Mouse (Mus musculus) heart, adult 18-20 months (tissue): Measurements from ENCODE around the gene Taok1. TPM values are rescaled to one million over a fixed set of nuclear protein-coding genes. Genes with fewer than 3 reads are reported as not detected.

Source experiments
- DNase-seq, 2 experiments: peaks; one replicate each; pipeline ENCODE4 v3.0.0; 2021 to 2022; ENCODE audit warnings: mixed read lengths in 1 of 2
- total RNA-seq, 2 experiments: library from RNA; stranded (reverse); gene quantifications; 2 replicates each; pipeline ENCODE4 v1.2.3; 2021

Gene Taok1
- total RNA-seq, 2 experiments from 2014 or later = 53.3 to 54.0 TPM

DNA sequence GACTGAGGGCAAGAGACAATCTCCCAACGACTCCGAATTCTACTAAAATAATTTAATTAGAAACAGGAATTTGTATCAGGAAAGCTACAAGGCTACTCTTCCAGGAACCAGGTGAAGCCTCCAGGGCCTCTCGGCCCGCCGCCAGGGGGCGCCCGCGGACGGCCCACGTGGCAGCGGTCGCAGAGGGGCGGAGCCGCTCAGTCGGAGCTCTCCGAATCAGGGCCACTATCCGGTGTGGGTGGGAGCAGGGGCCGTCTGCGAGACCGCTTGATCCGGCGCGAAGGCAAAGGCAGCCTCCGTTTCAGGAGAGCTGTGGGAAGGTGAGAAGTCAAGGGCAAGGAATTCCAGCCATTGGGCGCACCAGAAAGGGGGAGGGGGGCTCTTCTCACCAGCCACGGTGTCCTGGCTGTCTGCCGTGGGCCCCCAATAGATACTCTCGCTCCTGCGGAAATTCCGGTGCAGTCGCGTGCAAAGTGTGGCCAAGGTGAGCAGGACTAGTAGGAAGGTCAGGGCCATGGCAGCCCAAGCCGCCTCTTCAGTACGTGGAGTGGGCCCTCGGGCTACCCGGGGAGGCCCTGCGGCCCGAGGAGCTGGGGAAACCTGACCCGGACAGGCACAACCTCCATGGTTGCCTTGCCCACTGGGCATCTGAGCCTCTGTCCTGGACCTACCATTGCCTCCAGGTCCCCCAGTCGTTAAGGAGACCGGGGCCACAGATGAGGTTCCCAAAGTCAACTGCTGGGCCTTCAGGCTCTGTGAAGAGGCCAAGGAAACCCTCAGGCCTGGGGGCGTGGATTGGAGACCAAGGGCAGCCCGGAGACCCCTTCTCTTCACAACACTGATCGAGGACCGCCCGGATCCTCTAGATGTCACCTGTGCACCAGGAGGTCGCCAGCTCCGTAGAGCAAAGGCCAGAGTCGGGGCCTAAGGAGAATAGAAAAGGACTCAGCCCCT is 99.3 kb downstream of the Taok1 start:
- DNase-seq = peak; percentile 89

DNA sequence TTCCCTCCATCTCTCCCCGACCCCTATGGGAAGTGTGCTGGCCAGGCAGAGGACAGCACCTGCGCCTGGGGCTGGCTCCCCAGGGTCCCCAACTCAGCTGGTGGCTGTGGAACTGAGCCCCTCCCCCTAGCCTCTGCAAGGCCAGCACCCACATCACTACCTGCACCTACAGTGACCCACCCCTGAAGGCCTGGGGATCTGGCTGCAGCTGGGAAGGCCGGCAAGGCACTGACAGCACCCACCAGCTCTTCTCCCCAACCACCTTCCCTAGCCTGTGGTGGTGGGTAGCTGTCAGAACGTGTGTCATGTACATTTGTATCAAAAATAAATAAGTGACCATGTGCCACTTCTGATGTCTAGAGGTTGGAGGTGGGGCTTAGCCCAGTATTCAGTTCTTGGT is 100.2 kb downstream of the Taok1 start:
- DNase-seq = no peak

- no peak for DNase-seq
Measured at GRCm38 (mm10) chr11:77506941-77507340, 100.7 kb downstream of the Taok1 start.

- no peak for DNase-seq
Measured at GRCm38 (mm10) chr11:77506273-77506672, 101.3 kb downstream of the Taok1 start.

DNA sequence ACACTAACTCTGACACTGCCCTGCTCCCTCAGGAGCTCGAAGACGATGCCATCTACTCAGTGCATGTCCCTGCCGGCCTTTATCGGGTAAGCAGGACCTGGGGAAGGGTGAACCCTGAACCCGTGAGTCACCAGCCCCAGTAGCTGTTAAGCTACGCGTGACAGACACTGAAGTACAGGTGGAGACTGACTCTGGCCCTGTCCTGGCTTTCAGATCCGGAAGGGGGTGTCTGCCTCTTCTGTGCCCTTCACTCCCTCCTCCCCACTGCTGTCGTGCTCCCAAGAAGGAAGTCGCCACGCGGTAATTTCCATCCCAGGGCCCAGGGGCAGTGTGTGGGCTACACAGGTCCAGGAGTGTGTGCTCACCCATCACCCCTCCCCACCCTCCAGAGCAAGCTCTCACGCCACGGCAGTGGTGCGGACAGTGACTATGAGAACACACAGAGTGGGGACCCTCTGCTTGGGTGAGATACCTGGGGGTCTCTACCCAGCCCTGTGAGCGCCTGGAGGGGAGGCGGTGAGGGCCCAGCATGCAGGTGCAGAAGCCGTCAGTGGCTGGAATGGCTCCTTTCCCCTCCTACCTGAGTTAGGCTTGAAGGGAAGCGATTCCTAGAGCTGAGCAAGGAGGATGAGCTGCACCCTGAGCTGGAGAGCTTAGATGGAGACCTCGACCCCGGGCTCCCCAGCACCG is 102.2 kb downstream of the Taok1 start:
- no peak for DNase-seq

DNA sequence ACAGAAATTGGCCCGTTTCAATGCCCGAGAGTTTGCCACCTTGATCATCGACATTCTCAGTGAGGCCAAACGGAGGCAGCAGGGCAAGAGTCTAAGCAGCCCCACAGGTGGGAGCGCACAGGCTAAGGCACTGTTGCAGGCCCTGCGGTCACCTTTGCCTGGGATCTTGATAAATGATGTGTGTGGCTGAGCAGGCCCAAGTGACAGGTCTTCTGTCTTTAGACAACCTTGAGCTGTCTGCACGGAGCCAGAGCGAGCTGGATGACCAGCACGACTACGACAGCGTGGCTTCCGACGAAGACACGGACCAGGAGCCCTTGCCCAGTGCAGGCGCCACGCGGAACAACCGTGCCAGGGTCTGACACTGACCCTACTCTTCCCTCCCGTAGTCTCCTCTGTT is 103.2 kb downstream of the Taok1 start:
- no peak for DNase-seq

- peak; percentile 50 to 67 for DNase-seq
Measured at GRCm38 (mm10) chr11:77503511-77503910, 104.1 kb downstream of the Taok1 start.

GRCm38 (mm10) chr11:77502481-77502880 is 105.1 kb downstream of the Taok1 start:
- no peak for DNase-seq

DNA sequence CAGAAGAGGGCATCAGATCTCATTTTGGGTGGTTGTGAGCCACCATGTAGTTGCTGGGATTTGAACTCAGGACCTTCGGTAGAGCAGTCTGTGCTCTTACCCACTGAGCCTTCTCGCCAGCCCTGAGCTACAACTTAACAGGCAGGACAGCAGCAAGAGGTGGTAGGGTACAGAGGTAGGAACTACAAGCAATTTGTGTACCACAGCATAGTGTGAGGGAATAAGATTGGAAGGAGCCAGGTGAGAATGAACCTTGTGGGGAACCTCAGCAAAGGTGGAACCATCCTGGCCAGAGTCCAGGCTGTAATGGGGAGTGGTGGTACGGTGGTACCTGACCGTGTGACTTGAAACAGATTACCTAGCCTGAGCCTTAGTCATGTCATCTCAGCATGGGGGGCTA is 105.6 kb downstream of the Taok1 start:
- no peak for DNase-seq

- peak; percentile 80 to 88 for DNase-seq
Measured at GRCm38 (mm10) chr11:77501392-77501791, 106.2 kb downstream of the Taok1 start.

DNA sequence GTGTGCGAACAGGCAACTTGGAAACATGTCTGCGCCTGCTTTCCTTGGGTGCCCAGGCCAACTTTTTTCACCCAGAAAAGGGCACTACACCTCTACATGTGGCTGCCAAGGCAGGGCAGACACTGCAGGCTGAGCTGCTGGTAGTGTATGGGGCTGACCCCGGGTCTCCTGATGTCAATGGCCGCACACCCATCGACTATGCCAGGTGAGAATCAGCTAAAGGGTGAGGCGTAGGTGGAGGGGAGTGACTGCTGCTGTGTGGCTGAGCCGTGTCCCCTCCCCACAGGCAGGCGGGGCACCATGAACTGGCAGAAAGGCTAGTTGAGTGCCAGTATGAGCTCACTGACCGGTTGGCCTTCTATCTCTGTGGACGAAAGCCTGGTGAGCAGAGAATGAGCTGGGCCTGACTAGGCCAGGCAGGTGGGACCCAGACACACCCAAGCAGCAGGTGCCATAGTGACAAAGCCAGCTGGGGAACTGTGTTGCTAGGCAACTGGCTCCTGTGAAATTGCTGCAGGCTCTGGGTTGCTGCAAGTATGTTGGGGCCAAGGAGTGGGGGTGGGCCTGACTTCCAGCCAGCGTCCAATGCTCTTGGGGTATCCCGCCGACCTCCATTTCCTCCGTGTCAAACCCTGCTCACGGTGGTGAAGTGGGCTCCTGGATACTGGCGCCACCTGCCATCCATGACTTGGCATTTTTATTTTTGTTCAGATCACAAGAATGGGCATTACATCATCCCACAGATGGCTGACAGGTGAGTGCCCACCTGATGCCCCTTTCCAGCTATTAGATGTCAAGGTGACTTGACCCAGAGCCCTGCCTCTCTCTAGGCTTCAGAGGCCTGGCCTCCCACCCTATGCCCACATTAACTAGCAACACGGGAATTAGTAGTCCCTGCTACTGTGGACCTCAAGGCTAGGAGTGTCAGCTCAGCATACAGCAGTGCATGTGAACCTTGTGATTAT is 107.0 kb downstream of the Taok1 start:
- DNase-seq = no peak

- DNase-seq = no peak
Measured at GRCm38 (mm10) chr11:77499354-77499753, 108.3 kb downstream of the Taok1 start.

DNA sequence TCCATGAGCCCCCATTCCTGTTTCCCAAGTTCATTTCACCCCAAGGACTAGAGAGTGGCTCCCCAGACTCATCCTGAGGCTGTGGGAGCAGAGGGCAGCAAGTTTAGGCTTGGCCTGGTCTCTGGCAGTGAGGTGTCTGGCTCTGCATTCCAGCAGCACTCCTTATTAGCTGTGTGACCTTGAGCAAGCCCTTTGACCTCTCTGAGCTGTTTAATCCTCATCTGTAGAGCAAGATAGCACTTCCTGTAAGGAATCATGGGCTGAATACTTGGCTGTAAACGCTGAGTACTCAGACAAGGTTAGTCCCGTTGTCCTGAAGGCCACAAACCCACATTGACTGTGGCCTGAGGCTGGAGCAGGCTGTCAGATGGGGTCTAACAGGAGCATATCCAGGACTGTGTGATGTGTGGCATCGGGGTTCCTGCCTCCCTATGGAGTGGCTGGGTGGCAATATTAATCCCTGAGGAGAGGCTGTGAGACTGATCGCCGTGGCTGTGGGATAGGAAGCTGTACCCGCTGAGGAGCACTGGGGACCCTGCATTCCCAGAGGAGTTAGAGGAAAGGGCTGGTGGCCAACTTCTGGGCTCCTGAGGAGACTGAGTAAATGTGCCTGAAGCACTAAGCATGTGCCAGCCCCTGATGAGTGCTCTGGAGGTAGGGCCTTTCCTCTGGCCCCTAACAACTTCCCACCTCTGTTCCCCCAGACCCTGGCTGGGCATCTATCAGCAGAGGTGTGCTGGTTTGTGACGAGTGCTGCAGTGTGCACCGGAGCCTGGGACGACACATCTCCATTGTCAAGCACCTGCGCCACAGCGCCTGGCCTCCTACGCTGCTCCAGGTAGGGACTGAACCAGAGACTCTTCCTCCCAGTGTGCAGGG is 109.1 kb downstream of the Taok1 start:
- DNase-seq = no peak

DNA sequence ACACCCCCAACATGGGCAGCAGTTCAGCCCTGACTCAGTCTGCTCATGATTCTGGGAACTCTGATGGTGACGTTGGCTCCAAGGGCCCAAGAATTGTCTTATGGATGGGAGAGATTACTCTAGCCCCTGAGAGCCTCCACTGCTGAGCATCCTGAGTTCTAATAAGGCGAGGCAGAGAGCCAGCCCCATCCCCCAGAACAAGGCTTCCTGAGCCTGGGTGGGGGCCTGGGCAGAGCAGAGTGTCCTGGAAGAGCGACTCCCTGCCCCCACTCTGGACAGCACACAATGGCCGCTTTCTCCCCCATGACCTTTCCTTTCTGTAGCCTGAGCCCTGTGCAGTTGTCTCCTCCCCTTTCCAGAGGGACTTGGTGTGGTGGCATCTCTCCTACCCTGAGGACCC is 109.8 kb downstream of the Taok1 start:
- DNase-seq = peak in 1 of 2 experiments; percentile 73

DNA sequence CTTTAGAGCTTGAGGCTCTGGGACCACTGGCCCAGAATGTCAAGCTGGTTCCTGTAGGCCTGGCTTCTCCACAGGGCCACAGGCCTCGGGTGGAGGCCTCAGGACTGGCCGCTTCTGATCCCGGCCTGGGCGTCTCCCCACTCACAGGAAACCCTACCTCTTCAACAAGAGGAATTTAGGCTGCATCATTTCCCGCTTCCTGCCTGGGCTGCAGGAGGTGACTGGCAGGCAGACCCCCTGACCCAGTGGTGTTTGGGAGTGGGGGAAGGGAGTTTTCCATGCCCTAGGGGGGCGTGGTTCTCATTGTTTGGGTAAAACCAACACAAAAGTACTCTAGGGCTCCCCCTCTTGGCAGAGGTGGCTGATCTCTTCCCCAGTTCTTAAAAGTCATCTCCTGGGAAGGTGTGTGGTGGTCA is 110.3 kb downstream of the Taok1 start:
- DNase-seq = peak; percentile 88 to 92

- no peak for DNase-seq
Measured at GRCm38 (mm10) chr11:77495507-77495906, 112.1 kb downstream of the Taok1 start.

DNA sequence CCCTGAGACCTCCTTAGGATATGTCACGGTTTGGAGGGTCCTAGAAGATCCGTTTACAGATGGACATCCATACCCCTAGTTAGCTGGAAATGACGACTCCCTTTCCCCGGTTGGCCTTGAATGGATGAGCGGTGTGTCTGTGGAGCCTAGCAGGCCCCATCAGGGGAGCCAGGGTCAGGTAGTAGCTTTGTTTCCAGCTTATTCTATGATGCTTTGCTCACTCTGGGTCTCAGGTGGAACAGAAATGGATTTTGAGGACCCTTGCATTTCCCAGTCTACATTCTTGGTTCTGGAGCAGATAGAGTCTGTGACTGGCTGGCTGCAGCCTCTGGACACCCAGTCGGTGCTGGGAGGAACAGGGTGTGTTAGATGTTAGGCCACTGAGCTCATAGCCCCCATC is 112.8 kb downstream of the Taok1 start:
- no peak for DNase-seq

DNA sequence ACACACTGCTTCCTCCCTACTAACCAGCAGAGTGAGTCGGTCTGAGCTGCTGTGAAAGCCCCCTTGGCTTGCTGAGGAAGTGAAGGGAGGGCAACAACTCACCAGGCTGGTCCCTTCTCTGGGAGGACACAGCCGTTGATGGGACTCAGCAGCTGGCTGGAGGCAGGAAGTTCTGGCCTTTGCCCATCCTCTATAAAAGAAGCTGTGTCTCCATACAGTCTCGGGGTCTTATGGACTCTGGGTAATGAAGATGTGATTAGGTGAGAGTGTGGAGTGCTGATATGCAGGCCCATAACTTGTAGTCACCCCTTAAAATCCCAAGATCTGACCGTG is 113.3 kb downstream of the Taok1 start:
- no peak for DNase-seq

DNA sequence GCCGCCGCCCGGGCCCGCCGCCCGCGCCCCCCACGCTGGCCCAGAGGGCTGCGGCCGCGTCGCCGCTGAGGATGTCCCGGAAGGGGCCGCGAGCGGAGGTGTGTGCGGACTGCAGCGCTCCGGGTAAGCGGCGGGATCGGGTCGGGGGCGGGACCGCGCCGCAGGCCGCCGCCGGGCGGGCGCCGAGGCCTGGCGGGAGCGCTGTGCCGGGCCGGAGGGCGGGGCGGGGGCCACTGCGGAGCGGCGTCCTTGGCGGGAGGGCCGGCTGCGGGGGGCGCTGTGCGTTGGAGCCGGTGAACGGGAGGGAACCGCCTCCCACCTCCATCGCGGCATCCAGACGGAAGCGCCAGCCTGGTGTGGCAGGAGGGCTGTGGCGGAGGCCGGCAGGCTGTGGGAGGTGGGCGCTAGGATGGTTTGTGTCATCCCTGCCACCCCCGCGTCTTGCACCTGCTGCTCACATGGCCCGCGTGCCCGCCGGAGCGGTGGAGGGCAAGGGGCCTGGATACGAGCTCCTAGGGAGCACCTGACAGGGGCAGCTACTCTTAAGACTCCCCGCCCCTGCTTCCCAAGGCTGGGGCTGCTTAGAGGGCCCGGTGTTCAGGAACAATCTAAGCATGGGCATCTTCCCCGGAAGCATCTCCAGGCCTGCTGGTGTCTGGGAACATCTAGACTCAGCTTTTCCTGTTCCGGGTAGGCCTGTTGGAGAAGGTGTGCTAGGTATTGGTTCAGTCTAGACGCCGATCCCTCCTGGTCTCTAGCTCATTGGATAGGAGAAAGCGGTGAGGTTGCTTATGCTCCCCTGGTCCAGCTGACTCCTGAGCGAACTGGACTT is 113.9 kb downstream of the Taok1 start, which contains the start of gene Git1:
Git1 (plus strand) TSS at position 51 of the 832 bp plus-strand sequence.
- peak; percentile 55 for DNase-seq

DNA sequence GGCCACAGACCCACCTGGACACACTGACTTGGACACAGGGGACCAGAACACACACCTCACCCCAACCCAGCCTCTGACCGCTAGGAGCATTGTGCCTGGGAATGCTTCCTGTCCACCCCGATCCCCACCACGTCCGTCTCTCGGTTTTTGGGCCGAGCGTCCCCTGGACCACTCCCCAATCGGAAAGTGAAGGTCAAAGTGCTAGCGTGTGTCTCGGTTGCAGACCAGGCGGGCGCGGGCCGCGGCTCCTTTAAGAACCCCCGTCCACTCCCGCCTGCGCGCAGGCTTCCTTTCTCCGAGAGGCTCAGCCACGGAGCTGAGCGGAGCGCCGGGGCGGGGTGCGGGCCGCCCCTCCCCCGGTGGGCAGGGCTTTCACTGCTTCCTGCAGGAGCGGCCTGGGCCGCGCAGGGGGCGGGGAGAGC is 114.7 kb downstream of the Taok1 start:
- peak; percentile 94 to 97 for DNase-seq
